Mouse (Mus musculus): ENCODE results near the gene Gm7030. TPM values are rescaled to one million over a fixed set of nuclear protein-coding genes. Genes with fewer than 3 reads are reported as not detected.
A peak's percentile ranks its signal among the peaks of the same experiment; 100 is the strongest.
"Not testable (repeated sequence)": the region's sequence is repeated elsewhere in the genome, so short reads cannot be mapped to it uniquely, and the experiment has no call there.

Gene Gm7030
- 0.22 and 0.39 TPM in 2 replicates for polyA plus RNA-seq (2015; fragmentation: Nextera tagmentation; extraction: Ambion mirVana)

- not testable (repeated sequence) for ATAC-seq (replicated peaks; ENCODE audit: extremely low read depth, insufficient read depth, low FRiP score); H3K27me3 ChIP-seq (ENCODE audit: control insufficient read depth, insufficient read depth, low read length); H3K9ac ChIP-seq (ENCODE audit: low read length); H3K4me2 ChIP-seq (ENCODE audit: low read depth, low read length); H3K4me1 ChIP-seq (ENCODE audit: control insufficient read depth, insufficient read depth, low read length); H3K27ac ChIP-seq (ENCODE audit: low read length); H3K36me3 ChIP-seq (ENCODE audit: control insufficient read depth, insufficient read depth); H3K9me3 ChIP-seq (replicated peaks; ENCODE audit: control insufficient read depth, low read length); H3K4me3 ChIP-seq (ENCODE audit: low read length)
- WGBS: 15% methylated on average over 25 of the region's 28 CpGs
These were observed at the start of gene Gm7030 for GRCm38 (mm10) chr17:36128968-36129817. Gm7030 (minus strand) TSS chr17:36129425.

GRCm38 (mm10) chr17:36178938-36179337 is 49.7 kb upstream of the Gm7030 start:
- H3K27me3 ChIP-seq (ENCODE audit: control insufficient read depth, insufficient read depth, low read length); H3K27ac ChIP-seq (ENCODE audit: low read length); H3K9me3 ChIP-seq (replicated peaks; ENCODE audit: control insufficient read depth, low read length); H3K4me1 ChIP-seq (ENCODE audit: control insufficient read depth, insufficient read depth, low read length); H3K36me3 ChIP-seq (ENCODE audit: control insufficient read depth, insufficient read depth): not testable (repeated sequence)
- Histone ChIP-seq H3K9ac (ENCODE audit: low read length) (peak overlapping the region; percentile 49), H3K4me3 (ENCODE audit: low read length) (peak overlapping the region; percentile 44), H3K4me2 (ENCODE audit: low read depth, low read length) (peak overlapping the region; percentile 65)
- under 1% methylated on average over 40 of the region's 40 CpGs for WGBS
- ATAC-seq (replicated peaks; ENCODE audit: extremely low read depth, insufficient read depth, low FRiP score): peak; percentile 55

GRCm38 (mm10) chr17:36176132-36176531 is 46.9 kb upstream of the Gm7030 start:
- H3K4me2 ChIP-seq (ENCODE audit: low read depth, low read length); H3K36me3 ChIP-seq (ENCODE audit: control insufficient read depth, insufficient read depth); H3K27me3 ChIP-seq (ENCODE audit: control insufficient read depth, insufficient read depth, low read length); H3K4me1 ChIP-seq (ENCODE audit: control insufficient read depth, insufficient read depth, low read length); H3K9me3 ChIP-seq (replicated peaks; ENCODE audit: control insufficient read depth, low read length); H3K27ac ChIP-seq (ENCODE audit: low read length); H3K4me3 ChIP-seq (ENCODE audit: low read length); ATAC-seq (replicated peaks; ENCODE audit: extremely low read depth, insufficient read depth, low FRiP score); H3K9ac ChIP-seq (ENCODE audit: low read length): not testable (repeated sequence)
- no CpG with 5 or more reads among the region's 2 CpGs for WGBS

GRCm38 (mm10) chr17:36170287-36170814 is 41.1 kb upstream of the Gm7030 start:
- ATAC-seq (replicated peaks; ENCODE audit: extremely low read depth, insufficient read depth, low FRiP score): no peak
- H3K9me3 ChIP-seq (replicated peaks; ENCODE audit: control insufficient read depth, low read length): no peaks in the 10 kb centered on the region
- H3K36me3 ChIP-seq (ENCODE audit: control insufficient read depth, insufficient read depth): no peaks in the 10 kb centered on the region
- H3K27me3 ChIP-seq (ENCODE audit: control insufficient read depth, insufficient read depth, low read length): peaks cover 43% of the 10 kb centered on the region
- no peak overlapping the region for H3K4me3 ChIP-seq (ENCODE audit: low read length)
- H3K4me1 ChIP-seq (ENCODE audit: control insufficient read depth, insufficient read depth, low read length): peaks cover 3% of the 10 kb centered on the region; the same call in 1 of the 2 replicates
- H3K4me2 ChIP-seq (ENCODE audit: low read depth, low read length): no peak overlapping the region
- WGBS: 23% methylated on average over 1 of the region's 1 CpGs
- no peak overlapping the region for H3K27ac ChIP-seq (ENCODE audit: low read length)
- no peak overlapping the region for H3K9ac ChIP-seq (ENCODE audit: low read length)

GRCm38 (mm10) chr17:36169753-36170152 is 40.5 kb upstream of the Gm7030 start:
- Histone ChIP-seq H3K4me2 (ENCODE audit: low read depth, low read length) (no peak overlapping the region), H3K9me3 (replicated peaks; ENCODE audit: control insufficient read depth, low read length) (no peaks in the 10 kb centered on the region), H3K4me3 (ENCODE audit: low read length) (no peak overlapping the region), H3K27ac (ENCODE audit: low read length) (no peak overlapping the region), H3K36me3 (ENCODE audit: control insufficient read depth, insufficient read depth) (no peaks in the 10 kb centered on the region), H3K27me3 (ENCODE audit: control insufficient read depth, insufficient read depth, low read length) (peaks cover 47% of the 10 kb centered on the region), H3K4me1 (ENCODE audit: control insufficient read depth, insufficient read depth, low read length) (peaks cover 3% of the 10 kb centered on the region; the same call in 1 of the 2 replicates), H3K9ac (ENCODE audit: low read length) (no peak overlapping the region)
- no peak for ATAC-seq (replicated peaks; ENCODE audit: extremely low read depth, insufficient read depth, low FRiP score)

GRCm38 (mm10) chr17:36169094-36169493 is 39.9 kb upstream of the Gm7030 start:
- not testable (repeated sequence) for H3K9me3 ChIP-seq (replicated peaks; ENCODE audit: control insufficient read depth, low read length); ATAC-seq (replicated peaks; ENCODE audit: extremely low read depth, insufficient read depth, low FRiP score); H3K4me2 ChIP-seq (ENCODE audit: low read depth, low read length); H3K4me1 ChIP-seq (ENCODE audit: control insufficient read depth, insufficient read depth, low read length); H3K36me3 ChIP-seq (ENCODE audit: control insufficient read depth, insufficient read depth); H3K27ac ChIP-seq (ENCODE audit: low read length); H3K4me3 ChIP-seq (ENCODE audit: low read length); H3K9ac ChIP-seq (ENCODE audit: low read length)
- no CpG with 5 or more reads among the region's 1 CpGs for WGBS
- H3K27me3 ChIP-seq (ENCODE audit: control insufficient read depth, insufficient read depth, low read length): peaks cover 49% of the 10 kb centered on the region

- no peaks in the 10 kb centered on the region for H3K36me3 ChIP-seq (ENCODE audit: control insufficient read depth, insufficient read depth)
- H3K4me3 ChIP-seq (ENCODE audit: low read length): peak within 1 kb of the TSS; percentile 55
- H3K9me3 ChIP-seq (replicated peaks; ENCODE audit: control insufficient read depth, low read length): no peaks in the 10 kb centered on the region
- 3% methylated on average over 56 of the region's 63 CpGs for WGBS
- no peak for ATAC-seq (replicated peaks; ENCODE audit: extremely low read depth, insufficient read depth, low FRiP score)
- no peak within 1 kb of the TSS for H3K27ac ChIP-seq (ENCODE audit: low read length)
- peak within 1 kb of the TSS; percentile 63 for H3K4me2 ChIP-seq (ENCODE audit: low read depth, low read length)
- peaks cover 52% of the 10 kb centered on the region for H3K27me3 ChIP-seq (ENCODE audit: control insufficient read depth, insufficient read depth, low read length)
- H3K4me1 ChIP-seq (ENCODE audit: control insufficient read depth, insufficient read depth, low read length): peaks cover 3% of the 10 kb centered on the region; the same call in 1 of the 2 replicates
- no peak within 1 kb of the TSS for H3K9ac ChIP-seq (ENCODE audit: low read length)
These were observed 38.9 kb upstream of the Gm7030 start, which contains the start of gene Gm8909 for GRCm38 (mm10) chr17:36168039-36168652. Gm8909 (minus strand) TSS chr17:36168537.

- H3K36me3 ChIP-seq (ENCODE audit: control insufficient read depth, insufficient read depth): no peaks in the 10 kb centered on the region
- H3K9ac ChIP-seq (ENCODE audit: low read length): no peak overlapping the region
- H3K27ac ChIP-seq (ENCODE audit: low read length): no peak overlapping the region
- peaks cover 55% of the 10 kb centered on the region for H3K27me3 ChIP-seq (ENCODE audit: control insufficient read depth, insufficient read depth, low read length)
- peak overlapping the region; percentile 55 for H3K4me3 ChIP-seq (ENCODE audit: low read length)
- H3K4me1 ChIP-seq (ENCODE audit: control insufficient read depth, insufficient read depth, low read length): peaks cover 3% of the 10 kb centered on the region; the same call in 1 of the 2 replicates
- WGBS: 2% methylated on average over 49 of the region's 51 CpGs
- H3K4me2 ChIP-seq (ENCODE audit: low read depth, low read length): peak overlapping the region; percentile 63
- no peak; the same call in 1 of the 2 replicates for ATAC-seq (replicated peaks; ENCODE audit: extremely low read depth, insufficient read depth, low FRiP score)
- H3K9me3 ChIP-seq (replicated peaks; ENCODE audit: control insufficient read depth, low read length): no peaks in the 10 kb centered on the region
These were observed 38.2 kb upstream of the Gm7030 start for GRCm38 (mm10) chr17:36167306-36168038.
